Mouse (Mus musculus) layer of hippocampus, adult 11-12 months (tissue): Measurements from ENCODE around the gene Slc6a17.

Experiments used
- DNase-seq: peaks from one replicate; pipeline ENCODE4 v3.0.0; 2022; ENCODE audit warnings: low spot score

Gene Slc6a17

GRCm38 (mm10) chr3:107524547-107524946, 6.7 kb upstream of the Slc6a17 start:
- no peak for DNase-seq

GRCm38 (mm10) chr3:107520931-107521330, 3.1 kb upstream of the Slc6a17 start:
- no peak for DNase-seq

- no peak for DNase-seq
These were observed 815 bp downstream of the Slc6a17 start for GRCm38 (mm10) chr3:107516776-107517630.

GRCm38 (mm10) chr3:107515989-107516388, 1.8 kb downstream of the Slc6a17 start:
- no peak for DNase-seq

GRCm38 (mm10) chr3:107511416-107511815, 6.4 kb downstream of the Slc6a17 start:
- DNase-seq = no peak

GRCm38 (mm10) chr3:107508696-107509095, 9.1 kb downstream of the Slc6a17 start:
- no peak for DNase-seq

- DNase-seq = no peak
These were observed 9.9 kb downstream of the Slc6a17 start for GRCm38 (mm10) chr3:107507966-107508365.

GRCm38 (mm10) chr3:107506531-107506930, 11.3 kb downstream of the Slc6a17 start:
- no peak for DNase-seq

- DNase-seq = peak; percentile 60
These were observed 12.1 kb downstream of the Slc6a17 start for GRCm38 (mm10) chr3:107505464-107506367.

GRCm38 (mm10) chr3:107504542-107504941, 13.3 kb downstream of the Slc6a17 start:
- no peak for DNase-seq

- no peak for DNase-seq
These were observed 14.1 kb downstream of the Slc6a17 start for GRCm38 (mm10) chr3:107503716-107504115.

- DNase-seq = peak; percentile 36
These were observed 16.1 kb downstream of the Slc6a17 start for GRCm38 (mm10) chr3:107501702-107502151.

GRCm38 (mm10) chr3:107500301-107500700, 17.5 kb downstream of the Slc6a17 start:
- no peak for DNase-seq

GRCm38 (mm10) chr3:107496086-107496850, 21.6 kb downstream of the Slc6a17 start:
- DNase-seq = no peak

- no peak for DNase-seq
These were observed 22.3 kb downstream of the Slc6a17 start for GRCm38 (mm10) chr3:107495524-107495923.

- DNase-seq = peak; percentile 87
These were observed 26.4 kb downstream of the Slc6a17 start for GRCm38 (mm10) chr3:107491459-107491858.

GRCm38 (mm10) chr3:107488637-107489036, 29.2 kb downstream of the Slc6a17 start:
- DNase-seq = no peak

- peak; percentile 73 for DNase-seq
These were observed 34.5 kb downstream of the Slc6a17 start for GRCm38 (mm10) chr3:107483290-107483689.

- DNase-seq = no peak
These were observed 37.2 kb downstream of the Slc6a17 start for GRCm38 (mm10) chr3:107480660-107481059.

GRCm38 (mm10) chr3:107472198-107472597, 45.6 kb downstream of the Slc6a17 start:
- DNase-seq = no peak

GRCm38 (mm10) chr3:107469059-107469458, 48.8 kb downstream of the Slc6a17 start:
- no peak for DNase-seq

- no peak for DNase-seq
These were observed 49.7 kb downstream of the Slc6a17 start for GRCm38 (mm10) chr3:107468106-107468505.
